Mouse (Mus musculus): ENCODE measurements at regions not wholly inside any gene's neighbourhood (a gene's known extent, or its start where the extent isn't known, plus 50 kb on each side); places are given as distances from the start of the nearest gene placed in this dataset.

GRCm38 (mm10) chr14:60502552-60502951 is 129.5 kb downstream of the Amer2 start:
- H3K9me3 ChIP-seq (replicated peaks; ENCODE audit: insufficient read depth, low read length) = no peaks in the 10 kb centered on the region
- H3K4me3 ChIP-seq (ENCODE audit: control insufficient read depth in 1 of 2, insufficient read depth in 1 of 2, low read depth in 2 of 2, low read length in 2 of 2) = no peak overlapping the region
- H3K27ac ChIP-seq (ENCODE audit: control insufficient read depth, low read depth, low read length) = no peak overlapping the region
- no peaks in the 10 kb centered on the region for H3K79me2 ChIP-seq (ENCODE audit: control insufficient read depth, insufficient read depth, low read length, poor library complexity)
- no peaks in the 10 kb centered on the region for H3K36me3 ChIP-seq (ENCODE audit: control insufficient read depth in 1 of 2, insufficient read depth in 2 of 2, low read length in 2 of 2)
- peaks cover 0 to 1% of the 10 kb centered on the region in 2 experiments; a peak in 2 of 4 replicates for H3K27me3 ChIP-seq (ENCODE audit: control insufficient read depth in 1 of 2, insufficient read depth in 2 of 2, low read length in 2 of 2)
- no peak for TF ChIP-seq MYC (IDR thresholded peaks at IDR 0.05; ENCODE audit: low read depth, low read length)
- TF ChIP-seq USF2 (IDR thresholded peaks at IDR 0.05; ENCODE audit: borderline replicate concordance in 1 of 2, insufficient read depth in 1 of 2, low read depth in 1 of 2, low read length in 2 of 2) = no peak
- DNase-seq (ENCODE audit: low read depth, low spot score) = no peak
- H3K9ac ChIP-seq (ENCODE audit: control insufficient read depth, low read depth, low read length, poor library complexity, severe bottlenecking) = no peak overlapping the region
- no peaks in the 10 kb centered on the region for H3K4me1 ChIP-seq (ENCODE audit: control insufficient read depth in 1 of 2, insufficient read depth in 2 of 2, low read length in 2 of 2)

GRCm38 (mm10) chr14:60505066-60505465 is 128.7 kb upstream of the Spata13 start:
- Histone ChIP-seq H3K4me1 (ENCODE audit: control insufficient read depth in 1 of 2, insufficient read depth in 2 of 2, low read length in 2 of 2) (no peaks in the 10 kb centered on the region), H3K9me3 (replicated peaks; ENCODE audit: insufficient read depth, low read length) (no peaks in the 10 kb centered on the region), H3K4me3 (ENCODE audit: control insufficient read depth in 1 of 2, insufficient read depth in 1 of 2, low read depth in 2 of 2, low read length in 2 of 2) (no peak overlapping the region), H3K9ac (ENCODE audit: control insufficient read depth, low read depth, low read length, poor library complexity, severe bottlenecking) (no peak overlapping the region), H3K27me3 (ENCODE audit: control insufficient read depth in 1 of 2, insufficient read depth in 2 of 2, low read length in 2 of 2) (peaks cover 0 to 1% of the 10 kb centered on the region in 2 experiments; a peak in 2 of 4 replicates), H3K79me2 (ENCODE audit: control insufficient read depth, insufficient read depth, low read length, poor library complexity) (no peaks in the 10 kb centered on the region), H3K36me3 (ENCODE audit: control insufficient read depth in 1 of 2, insufficient read depth in 2 of 2, low read length in 2 of 2) (no peaks in the 10 kb centered on the region), H3K27ac (ENCODE audit: control insufficient read depth, low read depth, low read length) (no peak overlapping the region)
- no peak for DNase-seq (ENCODE audit: low read depth, low spot score)
- TF ChIP-seq KAT2A (conservative IDR thresholded peaks at IDR 0.05; ENCODE audit: low read depth, low read length) (no peak), SIN3A (IDR thresholded peaks at IDR 0.05; ENCODE audit: low read length) (no peak), MYB (IDR thresholded peaks at IDR 0.05; ENCODE audit: low read depth, low read length) (no peak), GABPA (IDR thresholded peaks at IDR 0.05; ENCODE audit: low read depth, low read length) (no peak), MXI1 (IDR thresholded peaks at IDR 0.05; ENCODE audit: low read depth, low read length) (no peak), CHD1 (IDR thresholded peaks at IDR 0.05; ENCODE audit: low read depth, low read length) (no peak), RAD21 (IDR thresholded peaks at IDR 0.05; ENCODE audit: low read depth, low read length) (no peak), GATA1 (IDR thresholded peaks at IDR 0.05; ENCODE audit: low read depth, low read length) (no peak), MYC (IDR thresholded peaks at IDR 0.05; ENCODE audit: low read depth, low read length) (no peak), MAFK (IDR thresholded peaks at IDR 0.05; ENCODE audit: borderline replicate concordance, low read depth, low read length) (no peak), USF2 (IDR thresholded peaks at IDR 0.05; ENCODE audit: borderline replicate concordance in 1 of 2, insufficient read depth in 1 of 2, low read depth in 1 of 2, low read length in 2 of 2) (no peak), ELF1 (IDR thresholded peaks at IDR 0.05; ENCODE audit: low read depth, low read length) (no peak), TAL1 (IDR thresholded peaks at IDR 0.05; ENCODE audit: low read length) (no peak), POLR2AphosphoS2 (IDR thresholded peaks at IDR 0.05; ENCODE audit: low read length) (no peak), CTCF (IDR thresholded peaks at IDR 0.05 in 2 of 3, conservative IDR thresholded peaks at IDR 0.05 in 1 of 3; ENCODE audit: control insufficient read depth in 1 of 3, insufficient read depth in 1 of 3, low read depth in 2 of 3, low read length in 3 of 3, poor library complexity in 1 of 3, severe bottlenecking in 1 of 3) (no peak)

GRCm38 (mm10) chr14:60506296-60506695 is 127.5 kb upstream of the Spata13 start:
- H3K27me3 ChIP-seq (ENCODE audit: control insufficient read depth in 1 of 2, insufficient read depth in 2 of 2, low read length in 2 of 2) = peaks cover 0 to 1% of the 10 kb centered on the region in 2 experiments; a peak in 2 of 4 replicates
- no peaks in the 10 kb centered on the region for H3K36me3 ChIP-seq (ENCODE audit: control insufficient read depth in 1 of 2, insufficient read depth in 2 of 2, low read length in 2 of 2)
- no peaks in the 10 kb centered on the region for H3K79me2 ChIP-seq (ENCODE audit: control insufficient read depth, insufficient read depth, low read length, poor library complexity)
- H3K4me3 ChIP-seq (ENCODE audit: control insufficient read depth in 1 of 2, insufficient read depth in 1 of 2, low read depth in 2 of 2, low read length in 2 of 2) = no peak overlapping the region
- H3K9ac ChIP-seq (ENCODE audit: control insufficient read depth, low read depth, low read length, poor library complexity, severe bottlenecking) = no peak overlapping the region
- no peak overlapping the region for H3K27ac ChIP-seq (ENCODE audit: control insufficient read depth, low read depth, low read length)
- no peak for DNase-seq (ENCODE audit: low read depth, low spot score)
- no peaks in the 10 kb centered on the region for H3K4me1 ChIP-seq (ENCODE audit: control insufficient read depth in 1 of 2, insufficient read depth in 2 of 2, low read length in 2 of 2)
- TF ChIP-seq NELFE (IDR thresholded peaks at IDR 0.05; ENCODE audit: low read depth, low read length) (no peak), CHD1 (IDR thresholded peaks at IDR 0.05; ENCODE audit: low read depth, low read length) (no peak)
- H3K9me3 ChIP-seq (replicated peaks; ENCODE audit: insufficient read depth, low read length) = no peaks in the 10 kb centered on the region

Data from MEL (cell line).